Mouse (Mus musculus): ENCODE measurements around the gene Nanos1.

- no peak for TF ChIP-seq FLI1 (IDR thresholded peaks at IDR 0.05; ENCODE audit: low read length)
- TF ChIP-seq GATA1 (IDR thresholded peaks at IDR 0.05; ENCODE audit: borderline replicate concordance, low read length): no peak
These were observed 39.5 kb downstream of the Nanos1 start for GRCm38 (mm10) chr19:60795244-60795643.
